Comparison of ENCODE assay signal across 19 mouse cellular contexts in the genomic region with DNA sequence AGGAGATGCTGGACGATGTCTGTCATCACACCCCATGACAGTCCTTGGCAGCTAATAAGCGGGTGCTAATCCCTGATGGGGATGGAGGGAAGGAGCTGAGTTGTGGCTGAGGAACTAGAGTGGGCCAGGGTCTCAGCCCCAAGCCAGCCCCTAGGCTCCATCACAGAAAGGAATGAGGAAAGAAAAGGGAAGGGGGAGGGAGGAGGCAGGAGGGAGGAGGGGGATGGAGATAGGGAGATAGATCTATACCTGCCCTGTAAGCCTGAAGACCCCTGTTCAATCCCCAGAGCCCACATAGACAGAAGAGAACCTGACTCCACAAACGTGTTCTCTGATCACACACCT. TPM values are rescaled to one million over a fixed set of nuclear protein-coding genes. Genes with fewer than 3 reads are reported as not detected.
A peak's percentile ranks its signal among the peaks of the same experiment; 100 is the strongest.
DNase-seq lines count a peak whose midpoint lies in the region; ATAC-seq and TF ChIP-seq lines count a peak whose summit lies in the region.
"Had no signal": no experiment of that assay in that cellular context is flagged by ENCODE, and none has a peak within 500 bp of the region (broad histone marks: within the 10 kb centered on the region; RNA-seq: fewer than 3 reads in every experiment).

No protein-coding gene starts in this region.

- intact Hi-C loops in heart, adult 2 months (cut with DNase I): no loop called here
- intact Hi-C loops in heart, postnatal 36 days (cut with DNase I): no loop called here

- WGBS in heart, adult 2 months: 61% methylated on average over 3 of the region's 3 CpGs
- 63% methylated on average over 3 of the region's 3 CpGs for WGBS in liver, embryonic 15.5 days (ENCODE audit: insufficient replicate concordance)
- 56% methylated on average over 3 of the region's 3 CpGs for WGBS in liver, embryonic 16.5 days (ENCODE audit: insufficient replicate concordance)

- H3K9me3 ChIP-seq in liver, embryonic 15.5 days (replicated peaks): 0 out of 2 replicates have a peak, but pooled peaks cover 5% of the 10 kb centered on the region
- H3K9me3 ChIP-seq in liver, embryonic 16.5 days (replicated peaks; ENCODE audit: control insufficient read depth, low read length): peaks cover 3% of the 10 kb centered on the region; the same call in 1 of the 2 replicates
- H3K9me3 ChIP-seq: forebrain, embryonic 12.5 days had no signal

- H3K4me1 ChIP-seq in heart, adult 2 months (ENCODE audit: control insufficient read depth, insufficient read depth, low read length): peaks cover 24% of the 10 kb centered on the region
- H3K4me1 ChIP-seq in liver, embryonic 15.5 days (replicated peaks): peaks cover 33% of the 10 kb centered on the region
- H3K4me1 ChIP-seq in bone marrow macrophage, adult 2 months (ENCODE audit: control insufficient read depth, insufficient read depth, low read length): peaks cover 50% of the 10 kb centered on the region
- peaks cover 12% of the 10 kb centered on the region for H3K4me1 ChIP-seq in liver, embryonic 16.5 days (ENCODE audit: control insufficient read depth, low read depth, low read length)
- H3K4me1 ChIP-seq: forebrain, embryonic 12.5 days; midbrain, embryonic 12.5 days had no signal

- ATAC-seq in liver, embryonic 15.5 days (ENCODE audit: insufficient read depth): no peak
- no peak for ATAC-seq in liver, embryonic 16.5 days (ENCODE audit: low read depth)
- ATAC-seq: hindbrain, embryonic 16.5 days had no signal

- no peaks in the 10 kb centered on the region for H3K27me3 ChIP-seq in heart, adult 2 months (ENCODE audit: control insufficient read depth, insufficient read depth, low read length)
- no peaks in the 10 kb centered on the region; the same call in 1 of the 2 replicates for H3K27me3 ChIP-seq in liver, embryonic 15.5 days
- no peaks in the 10 kb centered on the region for H3K27me3 ChIP-seq in liver, embryonic 16.5 days (ENCODE audit: control insufficient read depth, insufficient read depth, low read depth, low read length)
- H3K27me3 ChIP-seq: CH12.LX; forebrain, embryonic 12.5 days; liver, embryonic 13.5 days; midbrain, embryonic 12.5 days had no signal

- no peak for TF ChIP-seq POLR2A in heart, adult 2 months (IDR thresholded peaks at IDR 0.05; ENCODE audit: insufficient read depth, low read depth, low read length)
- TF ChIP-seq POLR2A in bone marrow macrophage, adult 2 months (IDR thresholded peaks at IDR 0.05; ENCODE audit: borderline replicate concordance, low read depth, low read length): no peak

- no peak overlapping the region; the same call in 1 of the 2 replicates for H3K27ac ChIP-seq in heart, adult 2 months
- 0 out of 2 replicates have a peak overlapping the region, but pooled peaks have one; percentile 41 for H3K27ac ChIP-seq in liver, embryonic 15.5 days (replicated peaks)
- H3K27ac ChIP-seq in bone marrow macrophage, adult 2 months (ENCODE audit: insufficient read depth, low read depth, low read length): peak overlapping the region; percentile 76
- 0 out of 2 replicates have a peak overlapping the region, but pooled peaks have one; percentile 33 for H3K27ac ChIP-seq in liver, embryonic 16.5 days (ENCODE audit: low read length)
- H3K27ac ChIP-seq: forebrain, embryonic 12.5 days; midbrain, embryonic 12.5 days had no signal

- no peak for TF ChIP-seq EP300 in heart, adult 2 months (IDR thresholded peaks at IDR 0.05; ENCODE audit: insufficient read depth, low read depth, low read length)

- no peak overlapping the region for H3K4me3 ChIP-seq in heart, adult 2 months
- H3K4me3 ChIP-seq in liver, embryonic 15.5 days (replicated peaks): no peak overlapping the region
- no peak overlapping the region for H3K4me3 ChIP-seq in bone marrow macrophage, adult 2 months (ENCODE audit: insufficient read depth, low read length)
- H3K4me3 ChIP-seq in liver, embryonic 16.5 days (ENCODE audit: low read depth, low read length): no peak overlapping the region
- H3K4me3 ChIP-seq: forebrain, embryonic 12.5 days; heart, embryonic 12.5 days; liver, embryonic 13.5 days; midbrain, embryonic 12.5 days had no signal

- no peaks in the 10 kb centered on the region for H3K36me3 ChIP-seq in heart, adult 2 months (ENCODE audit: control insufficient read depth, insufficient read depth, low read length)
- H3K36me3 ChIP-seq in liver, embryonic 15.5 days (replicated peaks): peaks cover 12% of the 10 kb centered on the region
- no peaks in the 10 kb centered on the region for H3K36me3 ChIP-seq in liver, embryonic 16.5 days (ENCODE audit: control insufficient read depth, insufficient read depth)
- H3K36me3 ChIP-seq: forebrain, embryonic 12.5 days; midbrain, embryonic 12.5 days had no signal

- H3K4me2 ChIP-seq in liver, embryonic 15.5 days: no peak overlapping the region
- no peak overlapping the region for H3K4me2 ChIP-seq in liver, embryonic 16.5 days (ENCODE audit: low read depth, low read length)
- H3K4me2 ChIP-seq: forebrain, embryonic 12.5 days; liver, embryonic 13.5 days; midbrain, embryonic 12.5 days had no signal

- no peak overlapping the region for H3K9ac ChIP-seq in heart, adult 2 months (ENCODE audit: low read depth, low read length)
- H3K9ac ChIP-seq in liver, embryonic 15.5 days: no peak overlapping the region
- H3K9ac ChIP-seq in liver, embryonic 16.5 days (ENCODE audit: low read depth, low read length): no peak overlapping the region
- H3K9ac ChIP-seq: forebrain, embryonic 12.5 days; liver, embryonic 13.5 days; midbrain, embryonic 12.5 days had no signal

- no peaks in the 10 kb centered on the region for H3K79me2 ChIP-seq in heart, adult 2 months (replicated peaks; ENCODE audit: control insufficient read depth, insufficient read depth, low read length)

- peak; percentile 6 to 17 for DNase-seq in heart, adult 2 months
- no peak for DNase-seq in heart, postnatal 36 days
- no peak for DNase-seq in liver
- no peak for DNase-seq in kidney, adult 18-20 months
- DNase-seq: cerebellum, adult 8-10 months; gastrocnemius, postnatal 10 days; heart, postnatal 4 days; kidney, adult 2 months; liver, embryonic 13.5 days; thymus, adult 18-20 months; thymus, postnatal 4 days had no signal

- no peak for TF ChIP-seq CTCF in heart, adult 2 months (IDR thresholded peaks at IDR 0.05)
- TF ChIP-seq CTCF in bone marrow macrophage, adult 2 months (IDR thresholded peaks at IDR 0.05; ENCODE audit: low read depth, low read length): no peak

RNA-seq across cellular contexts. Expression of a gene that starts 42.4 kb away (rescaled TPM):
- 10 to 100 TPM; 51.0 to 58.3 TPM for total RNA-seq in heart, adult 2 months (2021)
- 27.0 and 37.1 TPM in 2 replicates for polyA plus RNA-seq in heart, adult 2 months (2012; rRNA removed)
- total RNA-seq in heart, postnatal 36 days (2021): 10 to 100 TPM; 56.4 to 60.6 TPM
- 16.9 and 21.5 TPM in 2 replicates for polyA plus RNA-seq in liver, embryonic 15.5 days (2015; fragmentation: Nextera tagmentation; extraction: Ambion mirVana)
- 93.0 and 99.5 TPM in 2 replicates for polyA plus RNA-seq in bone marrow macrophage, adult 2 months (2012; ENCODE audit: insufficient read depth, insufficient read length, missing spikeins)
- polyA plus RNA-seq in liver, embryonic 16.5 days (2015; fragmentation: Nextera tagmentation; extraction: Ambion mirVana): 19.3 and 22.1 TPM in 2 replicates

RNA-seq across cellular contexts. Expression of a gene that starts 57.1 kb away (rescaled TPM):
- 10 to 100 TPM; 29.6 to 32.5 TPM for total RNA-seq in heart, adult 2 months (2021)
- 15.3 and 30.1 TPM in 2 replicates for polyA plus RNA-seq in heart, adult 2 months (2012; rRNA removed)
- 10 to 100 TPM; 33.2 to 33.9 TPM for total RNA-seq in heart, postnatal 36 days (2021)
- 16.4 and 16.8 TPM in 2 replicates for polyA plus RNA-seq in liver, embryonic 15.5 days (2015; fragmentation: Nextera tagmentation; extraction: Ambion mirVana)
- 37.5 and 39.7 TPM in 2 replicates for polyA plus RNA-seq in bone marrow macrophage, adult 2 months (2012; ENCODE audit: insufficient read depth, insufficient read length, missing spikeins)
- polyA plus RNA-seq in liver, embryonic 16.5 days (2015; fragmentation: Nextera tagmentation; extraction: Ambion mirVana): 15.0 and 15.2 TPM in 2 replicates

Comparison
In these comparisons a context has a peak if more than half of its experiments do, and no peak if none do; other contexts are left out.
1. DNase-seq: peak in heart, adult 2 months (2 of 2); none in heart, postnatal 36 days (0 of 2), liver (single experiment) and kidney, adult 18-20 months (single experiment).